ENCODE assay signal across 20 mouse cellular contexts in genomic region chr6:54102210-54102609, GRCm38 (mm10).
DNase-seq lines count a peak whose midpoint lies in the region; ATAC-seq and TF ChIP-seq lines count a peak whose summit lies in the region.
"Had no signal": no experiment of that assay in that cellular context is flagged by ENCODE, and none has a peak within 500 bp of the region (broad histone marks: within the 10 kb centered on the region; RNA-seq: fewer than 3 reads in every experiment).

No protein-coding gene starts in this region.

- no peak overlapping the region for H3K27ac ChIP-seq in lung, embryonic 14.5 days (ENCODE audit: low read depth)
- no peak overlapping the region for H3K27ac ChIP-seq in lung, postnatal 0 days (ENCODE audit: low read length)
- H3K27ac ChIP-seq: embryonic facial prominence, embryonic 13.5 days; embryonic facial prominence, embryonic 15.5 days; forebrain, embryonic 10.5 days; forebrain, embryonic 12.5 days had no signal

- no peak for TF ChIP-seq EP300 in lung, postnatal 0 days (IDR thresholded peaks at IDR 0.05)

- H3K9ac ChIP-seq in lung, embryonic 14.5 days: no peak overlapping the region
- H3K9ac ChIP-seq in lung, postnatal 0 days (replicated peaks; ENCODE audit: low read depth): no peak overlapping the region
- H3K9ac ChIP-seq: embryonic facial prominence, embryonic 13.5 days; embryonic facial prominence, embryonic 15.5 days; forebrain, embryonic 12.5 days had no signal

- peaks cover 16% of the 10 kb centered on the region for H3K4me1 ChIP-seq in lung, embryonic 14.5 days (ENCODE audit: insufficient read depth)
- H3K4me1 ChIP-seq in lung, postnatal 0 days (ENCODE audit: insufficient read depth, low read depth, low read length): 0 out of 2 replicates have a peak, but pooled peaks cover 5% of the 10 kb centered on the region

- no peak for ATAC-seq in lung, embryonic 14.5 days (ENCODE audit: insufficient read depth)
- no peak for ATAC-seq in lung, postnatal 0 days
- ATAC-seq: forebrain, embryonic 14.5 days; forebrain, embryonic 16.5 days had no signal

- DNase-seq in heart, adult 11 months: peak; percentile 92
- DNase-seq in heart, adult 18-20 months: no peak
- DNase-seq in lung, embryonic 14.5 days: peak; percentile 21
- DNase-seq in lung, postnatal 0 days (ENCODE audit: low spot score): no peak
- DNase-seq: adrenal gland, adult 2 months; adrenal gland, postnatal 10 days; adrenal gland, postnatal 25 days; cerebellum, adult 11 months; cerebellum, adult 18-20 months; cerebellum, adult 9-10 months; cerebellum, postnatal 10 days; cerebellum, postnatal 25 days; embryo, embryonic 11 days had no signal

- no peaks in the 10 kb centered on the region for H3K27me3 ChIP-seq in lung, embryonic 14.5 days (ENCODE audit: insufficient read depth, low read length)
- H3K27me3 ChIP-seq in lung, postnatal 0 days (replicated peaks; ENCODE audit: insufficient read depth, low read length): 0 out of 2 replicates have a peak, but pooled peaks cover 7% of the 10 kb centered on the region
- H3K27me3 ChIP-seq: embryonic facial prominence, embryonic 15.5 days had no signal

- TF ChIP-seq CTCF in lung, embryonic 14.5 days (IDR thresholded peaks at IDR 0.05; ENCODE audit: low read depth): no peak
- no peak for TF ChIP-seq CTCF in lung, postnatal 0 days (IDR thresholded peaks at IDR 0.05)

- H3K4me3 ChIP-seq in lung, embryonic 14.5 days (ENCODE audit: low read depth, low read length): no peak overlapping the region
- no peak overlapping the region for H3K4me3 ChIP-seq in lung, postnatal 0 days (ENCODE audit: low read depth, low read length)
- H3K4me3 ChIP-seq: embryonic facial prominence, embryonic 13.5 days; embryonic facial prominence, embryonic 15.5 days; erythroblast, embryonic 14.5 days; forebrain, embryonic 10.5 days; forebrain, embryonic 12.5 days had no signal

- 58% methylated on average over 4 of the region's 4 CpGs for WGBS in lung, embryonic 14.5 days
- WGBS in lung, postnatal 0 days: 72% methylated on average over 4 of the region's 4 CpGs

- no peaks in the 10 kb centered on the region for H3K9me3 ChIP-seq in lung, embryonic 14.5 days (ENCODE audit: low read depth, low read length)
- H3K9me3 ChIP-seq in lung, postnatal 0 days (ENCODE audit: low read length): no peaks in the 10 kb centered on the region
- H3K9me3 ChIP-seq: embryonic facial prominence, embryonic 13.5 days; embryonic facial prominence, embryonic 15.5 days; forebrain, embryonic 10.5 days; forebrain, embryonic 12.5 days had no signal

- H3K36me3 ChIP-seq in lung, embryonic 14.5 days (ENCODE audit: insufficient read depth): no peaks in the 10 kb centered on the region
- no peaks in the 10 kb centered on the region for H3K36me3 ChIP-seq in lung, postnatal 0 days (ENCODE audit: insufficient read depth, low read length)
- H3K36me3 ChIP-seq: embryonic facial prominence, embryonic 13.5 days; embryonic facial prominence, embryonic 15.5 days; forebrain, embryonic 10.5 days; forebrain, embryonic 12.5 days had no signal

- H3K4me2 ChIP-seq in lung, embryonic 14.5 days: no peak overlapping the region
- H3K4me2 ChIP-seq in lung, postnatal 0 days (replicated peaks; ENCODE audit: low read depth, low read length): no peak overlapping the region
- H3K4me2 ChIP-seq: embryonic facial prominence, embryonic 13.5 days; embryonic facial prominence, embryonic 15.5 days; forebrain, embryonic 12.5 days had no signal

Comparison
In these comparisons a context has a peak if more than half of its experiments do, and no peak if none do; other contexts are left out.
1. DNase-seq: peak in heart, adult 11 months (single experiment) and lung, embryonic 14.5 days (single experiment); none in heart, adult 18-20 months (0 of 2) and lung, postnatal 0 days (single experiment).